Mouse (Mus musculus) heart, adult 10 weeks (tissue): ENCODE data around the gene Olfr791. TPM values are rescaled to one million over a fixed set of nuclear protein-coding genes. Genes with fewer than 3 reads are reported as not detected.

Source experiments
- polyA plus RNA-seq: library from polyadenylated mRNA; stranded (reverse); fragments of 350-450 nt; fragmentation: Illumina TruSeq; extraction: RNeasy Lipid Tissue Mini Kit (QIAGEN cat#74804); gene quantifications from one replicate; pipeline ENCODE4 v1.2.3, GENCODE M21; 2014; ENCODE audit warnings: low read depth, low replicate concordance

The Olfr791 gene
- not detected for polyA plus RNA-seq

DNA sequence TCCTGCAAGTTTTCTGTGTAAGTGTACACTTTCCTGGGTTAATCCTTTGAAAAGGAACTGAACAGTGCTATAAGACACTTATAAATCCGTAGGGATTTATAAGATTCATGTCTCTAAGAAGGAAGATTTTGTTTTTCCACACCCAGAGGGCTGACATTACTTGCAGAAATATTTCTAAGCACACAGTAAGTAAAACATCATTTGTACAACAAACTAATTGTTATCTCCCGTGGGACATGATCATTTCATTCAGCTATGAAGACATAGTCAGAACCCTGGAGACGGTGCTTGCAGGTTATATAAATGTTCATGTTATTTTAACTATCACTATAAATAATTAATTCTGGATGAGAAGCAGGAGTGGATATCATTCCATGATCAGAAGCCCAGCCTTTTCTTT is at the start of gene Olfr791:
TSS of gene Olfr791 (plus strand) at position 301 of the 400 bp plus-strand sequence.

DNA sequence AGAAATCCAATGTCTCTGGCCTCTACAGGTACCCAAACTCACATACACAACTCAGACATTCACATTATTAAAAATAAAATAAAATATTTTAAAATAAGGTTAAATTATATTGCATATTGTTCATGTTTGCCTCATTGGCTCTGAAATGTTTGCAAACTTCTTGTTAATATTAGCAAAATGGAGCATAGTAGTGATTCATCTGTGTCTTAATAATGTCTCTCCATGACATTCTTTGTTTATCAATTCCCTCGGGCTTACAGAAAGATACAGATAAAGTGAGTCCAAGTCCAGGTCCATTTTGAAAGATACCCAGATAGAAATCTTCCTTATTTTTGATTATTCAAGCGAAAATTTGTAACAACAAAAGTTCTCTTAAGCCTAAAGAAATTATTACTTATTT is 37.1 kb upstream of the Olfr791 start, which contains the start of gene Olfr789:
TSS of gene Olfr789 (plus strand) at position 301 of the 400 bp plus-strand sequence.

GRCm38 (mm10) chr10:129498192-129498591 is 23.4 kb upstream of the Olfr791 start, which contains the start of gene Olfr790:
Gene Olfr790 (plus strand): TSS chr10:129498492.

GRCm38 (mm10) chr10:129538862-129539261 is 17.3 kb downstream of the Olfr791 start, which contains the start of gene Olfr792:
Gene Olfr792 (plus strand): TSS chr10:129539162.

DNA sequence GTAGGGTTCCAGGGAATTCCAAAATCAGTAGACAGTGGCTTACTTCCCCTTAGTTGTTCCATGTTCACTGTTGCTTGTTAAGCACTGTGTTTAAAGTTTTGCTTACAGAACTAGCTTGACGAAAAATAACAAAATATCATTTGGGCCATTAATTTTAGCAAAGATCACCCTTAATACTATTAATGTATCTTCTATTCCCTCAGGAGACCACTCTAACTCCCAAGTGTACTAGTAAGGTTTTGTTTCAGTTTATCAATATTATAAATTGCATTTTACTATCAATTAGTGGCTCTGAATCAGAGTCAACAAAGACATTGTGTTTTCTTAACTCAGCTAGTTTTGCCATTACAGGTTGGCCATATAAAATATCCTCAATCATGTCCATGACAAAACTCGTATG is 45.8 kb downstream of the Olfr791 start, which contains the start of gene Olfr794:
TSS of gene Olfr794 (plus strand) at position 301 of the 400 bp plus-strand sequence.

Other genes with a start within 250 kb of the Olfr791 start
- gene Olfr780, start 203.7 kb upstream of the Olfr791 start, polyA plus RNA-seq: not detected
- not detected for gene Olfr781, start 192.9 kb upstream of the Olfr791 start, polyA plus RNA-seq
- not detected for gene Olfr782, start 172.9 kb upstream of the Olfr791 start, polyA plus RNA-seq
- not detected for gene Olfr784, start 137.7 kb upstream of the Olfr791 start, polyA plus RNA-seq
- not detected for gene Olfr785, start 116.4 kb upstream of the Olfr791 start, polyA plus RNA-seq
- gene Olfr786, start 94.5 kb upstream of the Olfr791 start, polyA plus RNA-seq: not detected
- not detected for gene Olfr787, start 59.9 kb upstream of the Olfr791 start, polyA plus RNA-seq
- not detected for gene Olfr788, start 50.8 kb upstream of the Olfr791 start, polyA plus RNA-seq
- not detected for gene Olfr789, start 37.0 kb upstream of the Olfr791 start, polyA plus RNA-seq
- not detected for gene Olfr790, start 23.3 kb upstream of the Olfr791 start, polyA plus RNA-seq
- gene Olfr792, start 17.4 kb downstream of the Olfr791 start, polyA plus RNA-seq: not detected
- not detected for gene Olfr794, start 45.9 kb downstream of the Olfr791 start, polyA plus RNA-seq
- not detected for gene Olfr796, start 90.8 kb downstream of the Olfr791 start, polyA plus RNA-seq
- gene Olfr798, start 106.1 kb downstream of the Olfr791 start, polyA plus RNA-seq: not detected
- gene Olfr799, start 115.7 kb downstream of the Olfr791 start, polyA plus RNA-seq: not detected
- not detected for gene Olfr800, start 135.9 kb downstream of the Olfr791 start, polyA plus RNA-seq
- not detected for gene Olfr801, start 152.1 kb downstream of the Olfr791 start, polyA plus RNA-seq
- not detected for gene Olfr802, start 166.4 kb downstream of the Olfr791 start, polyA plus RNA-seq
- not detected for gene Olfr803, start 172.5 kb downstream of the Olfr791 start, polyA plus RNA-seq
- gene Olfr804, start 181.4 kb downstream of the Olfr791 start, polyA plus RNA-seq: not detected
- gene Olfr805, start 207.6 kb downstream of the Olfr791 start, polyA plus RNA-seq: not detected
- not detected for gene Olfr806, start 220.1 kb downstream of the Olfr791 start, polyA plus RNA-seq
- gene Olfr807, start 236.0 kb downstream of the Olfr791 start, polyA plus RNA-seq: not detected
- gene Olfr808, start 243.7 kb downstream of the Olfr791 start, polyA plus RNA-seq: not detected